Mouse (Mus musculus) spleen, adult 2 months (tissue): Measurements from ENCODE around the gene Prmt9.

Experiments
- CTCF ChIP-seq: fragments of 200-500 bp; IDR thresholded peaks from 2 replicates; pipeline ENCODE4 v1.5.1; 2011; ENCODE audit warnings: mild to moderate bottlenecking, inconsistent platforms; ENCODE audit not compliant: insufficient read depth, insufficient read length, insufficient replicate concordance; ENCODE audit errors: extremely low read depth
- POLR2A ChIP-seq: fragments of 200-500 bp; IDR thresholded peaks from 2 replicates; pipeline ENCODE4 v1.6.1; 2011; ENCODE audit warnings: low read depth, low read length, inconsistent platforms

DNA sequence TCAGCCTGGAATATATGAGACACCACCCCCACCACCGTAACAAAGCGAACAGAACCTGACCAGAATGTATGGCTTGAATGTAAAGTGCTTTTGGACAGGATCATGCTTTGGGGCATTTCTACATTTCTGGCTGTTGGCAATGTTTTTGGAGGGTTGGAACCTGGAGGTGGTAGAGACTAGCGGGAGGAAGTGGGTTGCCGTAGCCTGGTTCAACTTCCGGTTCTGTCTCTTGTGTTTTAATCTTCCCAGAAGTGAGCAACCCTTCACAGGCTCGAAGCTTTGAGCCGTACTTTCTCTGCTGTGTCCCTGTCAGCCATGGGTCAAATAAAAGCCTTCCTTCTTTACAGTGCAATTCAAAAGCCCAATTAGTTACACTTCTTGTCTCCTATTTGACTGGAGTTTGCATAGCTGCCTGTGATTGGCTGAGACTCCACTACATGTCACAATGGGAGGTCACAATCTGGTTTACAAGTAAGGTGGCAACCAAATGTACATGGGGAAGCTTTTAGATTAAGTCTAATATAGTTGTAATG, 74.5 kb downstream of the Prmt9 start:
- TF ChIP-seq CTCF (no peak), POLR2A (no peak)
